Mouse (Mus musculus) R1 (cell line): Measurements from ENCODE around the gene Sec1.

Experiments used
- DNase-seq: peaks from one replicate; pipeline ENCODE4 v3.0.0-alpha.2; 2018; ENCODE audit warnings: low read depth, low spot score

Sec1 gene

GRCm38 (mm10) chr7:45704730-45705442, 10.7 kb upstream of the Sec1 start, which contains the start of gene Dbp:
TSS of gene Dbp (plus strand) at chr7:45705088.
- peak; percentile 100 for DNase-seq

GRCm38 (mm10) chr7:45704046-45704559, 9.9 kb upstream of the Sec1 start:
- peak; percentile 70 for DNase-seq

DNA sequence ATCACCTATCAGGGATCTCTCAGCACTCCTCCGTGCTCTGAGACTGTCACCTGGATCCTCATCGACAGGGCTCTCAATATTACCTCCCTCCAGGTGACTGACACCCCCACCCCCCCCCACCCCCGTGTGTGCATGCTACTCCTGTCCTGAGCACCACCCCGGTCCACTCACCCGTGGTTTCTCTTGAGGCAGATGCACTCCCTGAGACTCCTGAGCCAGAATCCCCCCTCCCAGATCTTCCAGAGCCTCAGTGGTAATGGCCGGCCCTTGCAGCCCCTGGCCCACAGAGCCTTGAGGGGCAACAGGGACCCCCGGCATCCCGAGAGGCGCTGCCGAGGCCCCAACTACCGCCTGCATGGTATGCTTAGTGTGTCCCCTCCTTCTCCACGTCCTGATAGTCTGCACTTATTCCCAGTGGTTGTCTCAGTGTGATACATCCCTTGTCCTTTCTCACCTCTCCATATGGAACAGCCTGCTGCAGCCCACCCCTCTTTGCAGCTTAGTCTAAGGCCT, 9.4 kb upstream of the Sec1 start:
- DNase-seq = no peak

- DNase-seq = no peak
These were observed 8.8 kb upstream of the Sec1 start for GRCm38 (mm10) chr7:45702809-45703520.

- DNase-seq = no peak
These were observed 8.1 kb upstream of the Sec1 start for GRCm38 (mm10) chr7:45702316-45702715.

DNA sequence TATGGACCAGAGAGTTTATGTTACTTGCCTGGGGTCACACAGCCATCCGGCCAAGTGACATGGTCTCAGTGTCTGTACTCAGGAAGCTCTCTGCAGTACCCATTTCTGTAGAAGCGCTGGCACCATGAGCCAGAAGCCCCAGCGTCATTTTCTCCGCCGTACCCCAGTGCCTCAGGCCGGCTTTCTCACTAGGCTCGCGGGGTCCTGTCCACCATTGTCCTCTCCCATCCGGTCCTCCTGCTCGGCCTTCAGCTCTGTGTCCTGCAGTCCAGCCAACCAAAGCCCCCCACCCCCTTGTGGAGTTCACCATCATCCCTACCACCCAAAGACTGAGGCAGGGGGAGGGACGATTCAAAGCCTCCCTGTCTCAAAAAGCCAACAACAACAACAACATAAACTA, 7.4 kb upstream of the Sec1 start:
- no peak for DNase-seq

DNA sequence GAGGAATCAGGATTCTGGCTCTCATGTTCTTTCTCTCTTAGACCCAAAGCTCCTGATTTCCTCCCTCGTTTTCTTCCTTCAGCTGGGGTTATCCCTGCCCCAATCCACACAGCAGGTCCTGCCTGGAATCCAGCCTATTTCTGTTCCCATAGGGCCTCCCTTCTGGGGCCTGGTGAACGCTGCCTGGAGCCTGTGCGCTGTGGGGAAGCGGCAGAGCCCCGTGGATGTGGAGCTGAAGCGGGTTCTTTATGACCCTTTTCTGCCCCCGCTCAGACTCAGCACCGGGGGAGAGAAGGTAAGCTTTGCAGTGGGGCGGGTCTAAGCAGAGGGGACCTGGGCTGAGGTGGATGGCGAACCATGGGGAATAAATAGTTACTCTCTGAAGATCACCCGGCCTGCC, 6.9 kb upstream of the Sec1 start:
- no peak for DNase-seq

DNA sequence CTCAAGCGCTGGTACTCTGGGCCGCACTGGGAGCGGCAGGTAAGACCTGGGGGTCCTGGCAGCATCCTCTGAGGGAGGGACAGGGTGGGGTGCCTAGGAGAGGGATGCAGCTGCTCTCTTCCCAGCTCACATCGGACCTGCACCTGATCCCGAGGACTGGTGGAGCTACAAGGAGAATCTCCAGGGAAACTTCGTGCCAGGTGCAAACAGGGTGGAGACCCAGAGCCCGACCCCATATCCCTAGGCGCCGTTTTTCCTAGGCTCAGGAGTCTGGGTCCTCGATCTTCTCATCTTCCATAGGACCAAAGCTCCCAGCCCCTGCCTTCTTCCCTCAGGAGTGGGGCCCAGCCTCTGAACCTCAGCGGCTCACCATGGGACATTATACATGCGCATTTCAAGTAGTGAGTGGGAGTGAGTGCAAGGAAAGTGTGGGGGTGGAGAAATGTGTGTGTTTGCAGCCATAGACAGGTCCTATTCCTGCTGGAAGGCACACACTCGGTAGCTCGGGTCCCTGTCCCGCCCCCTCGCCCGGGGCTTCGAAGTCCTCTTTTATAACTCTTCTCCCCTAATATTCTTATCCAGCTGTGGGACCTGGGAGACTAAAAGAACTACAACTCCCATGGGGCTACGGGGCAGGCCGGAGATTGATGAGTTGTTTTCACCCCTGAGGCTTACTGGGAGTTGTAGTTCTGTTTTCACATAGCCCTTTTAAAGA, 6.3 kb upstream of the Sec1 start:
- DNase-seq = peak; percentile 92

- DNase-seq = no peak
These were observed 5.4 kb upstream of the Sec1 start, which contains the start of gene Car11 for GRCm38 (mm10) chr7:45699523-45700141. TSS of gene Car11 (plus strand) at chr7:45699843.

GRCm38 (mm10) chr7:45697894-45698293, 3.7 kb upstream of the Sec1 start:
- no peak for DNase-seq

DNA sequence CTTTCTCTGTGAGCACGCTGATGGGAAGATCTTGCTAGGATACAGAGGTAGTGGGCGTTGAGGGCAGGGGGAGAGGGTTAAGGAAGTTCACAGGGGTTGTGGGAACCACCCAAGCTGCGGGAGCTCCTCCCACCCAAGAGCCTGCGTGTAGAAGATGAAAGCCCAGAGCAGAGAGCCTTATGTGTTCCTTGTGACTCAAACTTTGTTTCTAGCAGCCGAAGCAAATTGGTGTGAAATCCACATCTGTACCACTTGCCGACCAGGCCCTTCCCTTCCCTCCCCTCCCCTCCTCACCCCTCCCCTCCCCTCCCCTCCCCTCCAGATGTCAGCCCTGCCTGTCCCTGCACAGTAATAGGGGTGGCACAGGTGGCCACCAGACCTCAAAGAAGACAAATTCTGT, 896 bp upstream of the Sec1 start:
- DNase-seq = no peak

DNA sequence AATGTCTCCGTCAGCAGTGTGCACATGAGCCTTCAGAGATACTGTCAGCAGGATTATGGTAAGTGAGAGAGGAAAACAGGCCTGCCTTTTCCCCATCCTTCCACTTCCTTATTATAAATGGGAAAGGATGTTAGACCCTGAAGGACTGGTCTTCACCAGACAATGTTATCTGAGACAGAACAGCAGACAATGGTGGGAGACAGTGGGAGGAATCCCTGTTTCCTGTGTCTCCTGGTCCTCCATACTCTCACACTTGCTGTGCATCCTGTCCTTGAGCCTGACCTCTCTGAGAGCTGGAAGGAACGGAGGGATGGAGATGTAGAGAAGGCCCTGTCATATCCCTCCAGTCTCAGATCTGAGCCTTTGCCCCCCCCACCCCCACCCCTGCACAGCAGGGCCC, 1.8 kb downstream of the Sec1 start:
- no peak for DNase-seq

- no peak for DNase-seq
These were observed 4.4 kb downstream of the Sec1 start for GRCm38 (mm10) chr7:45689800-45690199.

GRCm38 (mm10) chr7:45689099-45689498, 5.1 kb downstream of the Sec1 start:
- DNase-seq = no peak

DNA sequence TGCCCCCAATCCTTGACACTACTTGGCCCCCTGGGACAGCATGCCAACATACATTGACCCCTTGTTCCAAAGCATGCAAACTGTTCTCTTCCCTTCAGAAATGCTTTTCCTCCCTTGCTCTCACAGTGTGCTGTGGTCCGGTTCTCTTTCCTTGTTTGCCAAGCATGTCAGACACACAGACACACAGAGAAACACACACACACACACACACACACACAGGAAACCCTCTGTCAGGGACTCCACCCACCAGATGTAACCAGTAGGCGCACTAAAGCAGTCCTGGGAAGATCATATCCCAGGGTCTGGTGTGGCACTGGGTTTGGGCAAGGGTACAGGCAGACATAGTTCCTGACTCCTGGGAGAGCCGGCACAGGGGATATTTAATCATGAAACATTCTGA, 7.4 kb downstream of the Sec1 start:
- DNase-seq = no peak

GRCm38 (mm10) chr7:45685811-45686210, 8.4 kb downstream of the Sec1 start:
- no peak for DNase-seq

GRCm38 (mm10) chr7:45683396-45684050, 10.7 kb downstream of the Sec1 start, which contains the start of gene Ntn5:
TSS of gene Ntn5 (plus strand) at chr7:45684022.
- DNase-seq = no peak

- peak; percentile 93 for DNase-seq
These were observed 11.8 kb downstream of the Sec1 start for GRCm38 (mm10) chr7:45682144-45683126.

GRCm38 (mm10) chr7:45681046-45681736, 13.0 kb downstream of the Sec1 start:
- no peak for DNase-seq
